Mouse (Mus musculus) heart, postnatal 0 days (tissue): ENCODE measurements around the gene Ceacam13.

Experiments used
- CTCF ChIP-seq: IDR thresholded peaks from 2 replicates; pipeline ENCODE4 v1.5.1; 2016; ENCODE audit warnings: antibody characterized with exemption, control low read depth, low read depth
- EP300 ChIP-seq: IDR thresholded peaks from 2 replicates; pipeline ENCODE4 v1.6.1; 2016; ENCODE audit warnings: antibody characterized with exemption, low read depth

DNA sequence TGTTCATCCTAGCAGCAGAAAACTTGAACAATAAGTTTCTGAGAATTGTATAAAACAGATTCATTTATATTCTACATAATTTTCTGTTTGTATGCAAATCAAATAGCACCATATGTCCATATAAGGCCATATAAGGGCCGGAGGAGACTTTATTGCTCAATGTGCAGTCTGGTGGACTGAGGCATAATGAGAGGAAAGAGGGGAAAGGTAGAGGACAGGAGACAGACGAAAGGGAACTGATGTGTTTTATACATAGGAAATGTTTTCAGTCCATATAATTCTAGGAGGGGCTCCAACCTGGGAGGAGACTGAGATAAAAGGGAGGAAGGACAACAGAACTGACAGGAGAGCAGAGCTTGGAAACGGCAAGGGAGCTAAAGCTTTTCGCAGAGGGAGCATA is 37.9 kb upstream of the Ceacam13 start, which contains the start of gene Ceacam11:
- TF ChIP-seq CTCF (no peak), EP300 (no peak)
